Comparison of ENCODE assay signal across 8 mouse cellular contexts in the genomic region with DNA sequence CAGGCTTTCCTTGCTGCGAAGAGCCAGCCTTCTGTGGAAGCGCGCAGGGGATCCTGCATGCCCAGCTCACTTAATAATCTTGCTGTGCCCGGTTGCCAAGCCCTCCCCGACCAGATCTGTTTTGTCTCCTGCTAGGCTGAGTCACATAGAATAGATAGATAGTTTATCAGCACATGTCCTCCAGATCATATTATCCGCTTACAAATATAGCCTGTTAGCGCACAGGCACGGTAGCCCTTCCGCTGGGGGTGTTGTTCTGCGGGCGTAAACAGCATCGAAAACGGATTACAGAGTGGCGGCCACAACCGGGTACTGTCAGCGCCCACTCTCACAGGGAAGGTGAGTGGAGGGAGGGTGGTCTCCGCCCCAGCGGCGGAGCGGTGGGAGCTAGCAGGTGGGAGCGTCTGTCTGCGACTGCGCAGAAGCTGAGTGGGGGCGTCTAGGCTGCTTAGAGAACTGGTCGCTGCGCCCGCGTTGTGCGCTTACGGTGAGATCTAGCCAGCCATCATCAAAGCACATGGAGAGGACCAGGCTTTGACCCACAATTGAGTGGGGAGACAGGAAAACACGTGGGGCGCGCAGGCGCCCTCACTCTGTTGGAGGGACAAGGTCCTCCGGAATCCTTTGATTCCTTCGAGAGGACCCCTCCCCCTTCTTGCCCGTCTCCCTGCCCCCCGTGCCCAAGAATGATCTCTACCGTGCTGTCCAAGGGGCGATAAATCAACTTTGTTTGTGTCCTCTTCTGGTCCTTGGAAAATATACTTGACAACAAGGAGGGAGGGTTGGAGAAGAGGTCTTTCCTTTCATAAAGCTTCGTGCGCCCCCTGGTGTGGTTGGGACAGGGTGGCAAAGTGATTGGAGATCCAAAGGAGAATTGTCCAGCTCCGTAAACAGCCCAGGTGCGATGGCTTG. TPM values are rescaled to one million over a fixed set of nuclear protein-coding genes. Genes with fewer than 3 reads are reported as not detected.
DNase-seq lines count a peak whose midpoint lies in the region; ATAC-seq and TF ChIP-seq lines count a peak whose summit lies in the region.

No protein-coding gene starts in this region.

- H3K27ac ChIP-seq in liver, postnatal 0 days (ENCODE audit: low read depth): no peak overlapping the region
- H3K27ac ChIP-seq in neural tube, embryonic 14.5 days (ENCODE audit: low read depth, low read length): peak overlapping the region; percentile 69

- TF ChIP-seq EP300 in liver, postnatal 0 days (IDR thresholded peaks at IDR 0.05; ENCODE audit: low read depth): no peak

- peak; percentile 69 for ATAC-seq in liver, postnatal 0 days
- ATAC-seq in neural tube, embryonic 14.5 days (ENCODE audit: low read depth): peak; percentile 93

- 0 out of 2 replicates have a peak, but pooled peaks cover 2% of the 10 kb centered on the region for H3K27me3 ChIP-seq in liver, postnatal 0 days (ENCODE audit: insufficient read depth, low read length)
- H3K27me3 ChIP-seq in neural tube, embryonic 14.5 days (ENCODE audit: control insufficient read depth, insufficient read depth, low read length): no peaks in the 10 kb centered on the region

- H3K9ac ChIP-seq in liver, postnatal 0 days (replicated peaks): peak overlapping the region; percentile 44; the same call in 1 of the 2 replicates
- peak overlapping the region; percentile 34 for H3K9ac ChIP-seq in neural tube, embryonic 14.5 days (replicated peaks; ENCODE audit: low read depth, low read length)

- peak overlapping the region; percentile 56 for H3K4me3 ChIP-seq in liver, postnatal 0 days (ENCODE audit: low read depth, low read length)
- H3K4me3 ChIP-seq in neural tube, embryonic 14.5 days (ENCODE audit: low read depth, low read length): peak overlapping the region; percentile 48

- peak overlapping the region; percentile 90 for H3K4me2 ChIP-seq in liver, postnatal 0 days (ENCODE audit: low read depth, low read length)
- H3K4me2 ChIP-seq in neural tube, embryonic 14.5 days (ENCODE audit: low read depth, low read length): peak overlapping the region; percentile 86

- DNase-seq in CD8-positive naive resting alpha-beta T cell, adult 2 months (ENCODE audit: low read depth in 2 of 2, low spot score in 2 of 2): peak; percentile 63 to 76
- DNase-seq in brain, adult 2 months (ENCODE audit: low read depth, low spot score): peak; percentile 81
- DNase-seq in forelimb bud, embryonic 11.5 days (ENCODE audit: low read depth, low spot score): peak; percentile 62
- DNase-seq in heart, postnatal 36 days: peak; percentile 76 to 78
- peak; percentile 47 to 79 for DNase-seq in layer of hippocampus, adult 18-20 months (ENCODE audit: low spot score in 2 of 2)
- peak; percentile 71 for DNase-seq in liver, postnatal 0 days
- peak; percentile 55 to 64 for DNase-seq in thymus, adult 18-20 months

- intact Hi-C loops in heart, postnatal 36 days (cut with DNase I): loop anchor here (2.0 to 5.0 kb wide), 2 partner anchors 31 to 172 kb away; no protein-coding TSS in a partner anchor

- 2% methylated on average over 44 of the region's 44 CpGs for WGBS in liver, postnatal 0 days (ENCODE audit: insufficient replicate concordance)
- under 1% methylated on average over 44 of the region's 44 CpGs for WGBS in neural tube, embryonic 14.5 days

- TF ChIP-seq CTCF in liver, postnatal 0 days (IDR thresholded peaks at IDR 0.05; ENCODE audit: low read depth): peak; percentile 67

- no peaks in the 10 kb centered on the region for H3K9me3 ChIP-seq in liver, postnatal 0 days (ENCODE audit: low read length)
- no peaks in the 10 kb centered on the region for H3K9me3 ChIP-seq in neural tube, embryonic 14.5 days (ENCODE audit: control insufficient read depth, low read length)

- H3K4me1 ChIP-seq in liver, postnatal 0 days (ENCODE audit: insufficient read depth): no peaks in the 10 kb centered on the region; the same call in 1 of the 2 replicates
- no peaks in the 10 kb centered on the region; the same call in 1 of the 2 replicates for H3K4me1 ChIP-seq in neural tube, embryonic 14.5 days (ENCODE audit: control insufficient read depth, insufficient read depth, low read length)

- no peaks in the 10 kb centered on the region for H3K36me3 ChIP-seq in liver, postnatal 0 days (replicated peaks; ENCODE audit: insufficient read depth, low read length)
- no peaks in the 10 kb centered on the region for H3K36me3 ChIP-seq in neural tube, embryonic 14.5 days (ENCODE audit: control insufficient read depth, insufficient read depth, low read length)

RNA-seq across cellular contexts. Expression of a gene that starts 2.5 kb away (rescaled TPM):
- 100 to 1,000 TPM; 213 to 241 TPM for total RNA-seq in heart, postnatal 36 days (2021)
- 1 to 10 TPM; 1.1 to 3.1 TPM for total RNA-seq in layer of hippocampus, adult 18-20 months (2021)
- polyA plus RNA-seq in liver, postnatal 0 days (2015; fragmentation: Nextera tagmentation; extraction: Ambion mirVana): 0.13 and 0.38 TPM in 2 replicates
- 1.3 and 1.5 TPM in 2 replicates for polyA plus RNA-seq in neural tube, embryonic 14.5 days (2014; fragmentation: Nextera tagmentation; extraction: Ambion mirVana)

RNA-seq across cellular contexts. Expression of a gene that starts 7.8 kb away (rescaled TPM):
- not detected for total RNA-seq in heart, postnatal 36 days (2021)
- 1 to 10 TPM in 1 of 2 experiments, under 1 TPM in 1; 0.18 to 1.1 TPM for total RNA-seq in layer of hippocampus, adult 18-20 months (2021)
- polyA plus RNA-seq in liver, postnatal 0 days (2015; fragmentation: Nextera tagmentation; extraction: Ambion mirVana): not detected in 2 replicates
- polyA plus RNA-seq in neural tube, embryonic 14.5 days (2014; fragmentation: Nextera tagmentation; extraction: Ambion mirVana): 0.58 and 0.71 TPM in 2 replicates

RNA-seq across cellular contexts. Expression of a gene that starts 36.6 kb away (rescaled TPM):
- total RNA-seq in heart, postnatal 36 days (2021): 1 to 10 TPM; 2.3 to 4.3 TPM
- total RNA-seq in layer of hippocampus, adult 18-20 months (2021): under 1 TPM; 0.15 to 0.40 TPM
- 11.6 and 14.6 TPM in 2 replicates for polyA plus RNA-seq in liver, postnatal 0 days (2015; fragmentation: Nextera tagmentation; extraction: Ambion mirVana)
- polyA plus RNA-seq in neural tube, embryonic 14.5 days (2014; fragmentation: Nextera tagmentation; extraction: Ambion mirVana): not detected in 2 replicates

RNA-seq across cellular contexts. Expression of a gene that starts 37.1 kb away (rescaled TPM):
- total RNA-seq in heart, postnatal 36 days (2021): not detected
- total RNA-seq in layer of hippocampus, adult 18-20 months (2021): not detected
- not detected in 2 replicates for polyA plus RNA-seq in liver, postnatal 0 days (2015; fragmentation: Nextera tagmentation; extraction: Ambion mirVana)
- polyA plus RNA-seq in neural tube, embryonic 14.5 days (2014; fragmentation: Nextera tagmentation; extraction: Ambion mirVana): not detected in 2 replicates

Comparison
In these comparisons a context has a peak if more than half of its experiments do, and no peak if none do; other contexts are left out.
1. RNA of a gene that starts 2.5 kb away (total RNA-seq): 213 to 241 TPM in heart, postnatal 36 days; 1.1 to 3.1 TPM in layer of hippocampus, adult 18-20 months; every median in the first group is over 10 times any median in the second.
2. Peak in every context shown above with its lines, with median percentiles within 50 percentile points of each other: DNase-seq.